Mouse (Mus musculus) liver, embryonic 14.5 days (tissue): ENCODE results near the gene Abhd4.

Experiments
- CTCF ChIP-seq: IDR thresholded peaks from 2 replicates; pipeline ENCODE4 v1.5.1; 2016; ENCODE audit warnings: antibody characterized with exemption, low read depth, control low read depth
- EP300 ChIP-seq: IDR thresholded peaks from 2 replicates; pipeline ENCODE4 v1.6.1; 2016; ENCODE audit warnings: antibody characterized with exemption, low read depth

DNA sequence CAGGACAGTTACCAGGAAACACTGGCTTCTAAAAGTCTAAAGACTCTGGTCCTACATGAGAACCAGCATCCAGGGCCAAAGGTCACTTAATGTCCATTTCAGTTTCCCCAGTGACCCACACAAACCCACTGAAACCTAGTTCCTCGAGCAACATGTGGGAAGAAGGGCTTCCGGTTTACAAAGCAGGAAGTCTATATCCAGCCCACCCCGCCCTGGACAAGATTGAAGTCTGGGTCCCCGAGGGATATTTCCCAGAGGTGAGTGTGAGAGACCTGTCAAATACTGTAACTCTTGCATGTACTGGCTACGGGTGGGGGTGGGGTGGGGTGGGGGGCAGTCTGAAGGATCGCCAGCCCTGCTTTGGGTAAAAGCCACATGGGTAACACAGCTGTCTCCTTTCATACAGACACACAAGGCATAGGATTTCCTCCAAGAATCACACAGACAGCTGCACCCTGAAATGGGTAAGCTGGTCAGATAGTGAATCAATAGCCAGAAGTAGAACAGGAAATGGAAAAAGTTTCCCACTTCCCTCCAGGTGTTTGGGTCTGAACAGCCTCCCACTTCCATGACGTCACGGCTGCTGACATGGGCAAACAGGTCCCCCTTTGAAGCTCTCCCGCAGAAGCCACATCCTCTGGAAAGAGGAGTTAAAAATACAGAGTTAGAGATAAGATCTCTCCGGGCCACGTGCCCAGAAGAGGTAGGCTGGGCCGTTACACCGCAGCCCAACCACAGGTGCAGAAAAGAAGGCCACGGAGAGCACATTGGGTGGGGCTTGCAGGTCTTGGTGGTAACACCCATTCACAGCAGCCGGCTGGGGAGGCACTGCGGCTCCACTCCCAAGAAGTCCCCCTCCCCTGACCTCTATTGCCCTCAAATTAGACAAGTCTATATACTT is 26.8 kb upstream of the Abhd4 start:
- TF ChIP-seq CTCF (no peak), EP300 (peak; percentile 45; the same call in 1 of the 2 replicates)
